Mouse (Mus musculus) ES-E14 (cell line): Measurements from ENCODE around the gene Arpc2. TPM values are rescaled to one million over a fixed set of nuclear protein-coding genes. Genes with fewer than 3 reads are reported as not detected.

Experiments used
- DNase-seq: peaks from one replicate; pipeline ENCODE4 v3.0.0-alpha.2; 2013; ENCODE audit warnings: low read depth, low spot score
- H3K27ac ChIP-seq: 2 replicates; pipeline ENCODE4 v1.5.1; 2012; ENCODE audit warnings: low read depth, mild to moderate bottlenecking, low read length, moderate library complexity, mixed read lengths; ENCODE audit not compliant: poor library complexity, insufficient read depth, severe bottlenecking
- H3K36me3 ChIP-seq: 2 replicates; pipeline ENCODE4 v1.6.1; 2012; ENCODE audit warnings: mild to moderate bottlenecking, low read length, moderate library complexity, mixed read lengths; ENCODE audit not compliant: control insufficient read depth, poor library complexity, insufficient read depth, severe bottlenecking
- H3K4me1 ChIP-seq, 2 experiments: fragments of 150-350 bp in 1 of 2; sonication (generic) in 1 of 2; 2 replicates each; pipeline ENCODE4 v1.6.1; 2012; ENCODE audit warnings: low read length in 2 of 2, mild to moderate bottlenecking in 1 of 2, mixed read lengths in 1 of 2; ENCODE audit not compliant: control insufficient read depth in 2 of 2, insufficient read depth in 2 of 2, poor library complexity in 1 of 2
- H3K4me3 ChIP-seq, 2 experiments: fragments of 150-350 bp in 1 of 2; sonication (generic) in 1 of 2; 2 replicates each; pipeline ENCODE4 v1.5.1; 2012; ENCODE audit warnings: low read length in 2 of 2, low read depth in 1 of 2, mild to moderate bottlenecking in 1 of 2, mixed read lengths in 1 of 2; ENCODE audit not compliant: insufficient read depth in 1 of 2, poor library complexity in 1 of 2, severe bottlenecking in 1 of 2
- H3K9ac ChIP-seq: 2 replicates; pipeline ENCODE4 v1.6.1; 2012; ENCODE audit warnings: low read depth, mild to moderate bottlenecking, low read length, mixed read lengths; ENCODE audit not compliant: poor library complexity, insufficient read depth, severe bottlenecking
- H3K9me3 ChIP-seq: fragments of 150-350 bp; sonication (generic); 2 replicates; pipeline ENCODE4 v1.6.1; 2012; ENCODE audit warnings: low read depth, mild to moderate bottlenecking, low read length; ENCODE audit not compliant: control insufficient read depth, insufficient read depth
- CHD2 ChIP-seq: IDR thresholded peaks from 2 replicates; pipeline ENCODE4 v1.6.1; 2014; ENCODE audit warnings: mild to moderate bottlenecking, low read depth, low read length, inconsistent platforms
- HCFC1 ChIP-seq: IDR thresholded peaks from 2 replicates; pipeline ENCODE4 v1.6.1; 2012; ENCODE audit warnings: low read length, inconsistent platforms, borderline replicate concordance; ENCODE audit not compliant: insufficient read depth
- MAFK ChIP-seq: IDR thresholded peaks from 2 replicates; pipeline ENCODE4 v1.6.1; 2014; ENCODE audit warnings: mild to moderate bottlenecking, low read depth, low read length, inconsistent platforms; ENCODE audit not compliant: insufficient read depth
- ZC3H11A ChIP-seq: IDR thresholded peaks from 2 replicates; pipeline ENCODE4 v1.6.1; 2012; ENCODE audit warnings: low read depth, mild to moderate bottlenecking, inconsistent platforms, low read length, borderline replicate concordance
- ZNF384 ChIP-seq: IDR thresholded peaks from 2 replicates; pipeline ENCODE4 v1.6.1; 2012; ENCODE audit warnings: low read depth, low read length, inconsistent platforms
- in situ Hi-C, 2 experiments: fragments of 600-800 bp; cut with MboI; formaldehyde crosslinking; loops; one replicate each; pipeline ENCODE4 v1.15.1; 2025; ENCODE audit warnings: low sequenced_read_pairs in 2 of 2, inconsistent platforms in 1 of 2; ENCODE audit not compliant: unreplicated experiment in 2 of 2
- total RNA-seq: library from RNA; depleted of rRNA; stranded (reverse); fragments of 300-350 nt; gene quantifications from 2 replicates; pipeline ENCODE4 v1.2.3, GENCODE M21; 2012

The Arpc2 gene
- total RNA-seq, 1 experiment: 100 TPM

- no peak for DNase-seq
- TF ChIP-seq MAFK (no peak), HCFC1 (no peak), ZNF384 (no peak), CHD2 (no peak), ZC3H11A (no peak)
- in situ Hi-C loops: no loop called here
Observed at GRCm38 (mm10) chr1:74219922-74220321, 16.0 kb upstream of the Arpc2 start.

GRCm38 (mm10) chr1:74227317-74227716, 8.6 kb upstream of the Arpc2 start:
- in situ Hi-C loops: no loop called here
- TF ChIP-seq MAFK (no peak), ZC3H11A (no peak), HCFC1 (no peak), CHD2 (no peak), ZNF384 (no peak)
- no peaks in the 10 kb centered on the region for H3K9me3 ChIP-seq
- no peaks in the 10 kb centered on the region for H3K4me1 ChIP-seq
- H3K36me3 ChIP-seq: no peaks in the 10 kb centered on the region
- no peak overlapping the region for H3K4me3 ChIP-seq
- H3K27ac ChIP-seq: no peak overlapping the region
- H3K9ac ChIP-seq: no peak overlapping the region
- DNase-seq: no peak

More at GRCm38 (mm10) chr1:74219922-74220321, 16.0 kb upstream of the Arpc2 start:
- H3K9ac ChIP-seq: no peak overlapping the region
- H3K27ac ChIP-seq: no peak overlapping the region
- H3K9me3 ChIP-seq: no peaks in the 10 kb centered on the region
- no peak overlapping the region for H3K4me3 ChIP-seq
- H3K36me3 ChIP-seq: no peaks in the 10 kb centered on the region
- no peaks in the 10 kb centered on the region for H3K4me1 ChIP-seq

- Histone ChIP-seq H3K27ac (no peak overlapping the region), H3K9ac (no peak overlapping the region), H3K9me3 (no peaks in the 10 kb centered on the region), H3K4me3 (no peak overlapping the region), H3K4me1 (no peaks in the 10 kb centered on the region), H3K36me3 (no peaks in the 10 kb centered on the region)
- TF ChIP-seq ZNF384: no peak
- TF ChIP-seq MAFK: no peak
- no peak for TF ChIP-seq CHD2
- TF ChIP-seq ZC3H11A: no peak
- no peak for TF ChIP-seq HCFC1
- in situ Hi-C loops: no loop called here
- no peak for DNase-seq
Observed at GRCm38 (mm10) chr1:74229942-74230341, 5.9 kb upstream of the Arpc2 start.

DNA sequence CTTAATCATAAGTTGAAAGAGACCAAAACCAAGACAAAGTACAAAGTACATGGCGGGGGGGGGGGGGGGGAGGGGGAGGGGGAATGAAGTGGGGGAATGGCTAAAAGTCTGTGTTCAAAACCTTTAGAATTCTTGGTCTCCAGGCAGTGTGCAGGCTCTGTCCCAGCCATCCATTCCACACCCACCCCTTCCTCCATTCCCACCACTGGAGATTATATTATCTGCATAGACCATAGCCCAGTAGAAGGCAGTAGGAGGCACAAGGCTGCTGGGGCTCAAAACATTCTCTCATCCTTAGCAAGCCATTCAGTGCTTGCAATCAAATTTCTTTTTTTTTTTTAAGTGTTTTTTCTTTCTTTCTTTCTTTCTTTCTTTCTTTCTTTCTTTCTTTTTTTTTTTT, 4.9 kb upstream of the Arpc2 start:
- no peak for TF ChIP-seq MAFK
- no peak for TF ChIP-seq ZC3H11A
- no peak for TF ChIP-seq CHD2
- TF ChIP-seq HCFC1: no peak
- no peak for TF ChIP-seq ZNF384
- DNase-seq: no peak
- no peaks in the 10 kb centered on the region for H3K9me3 ChIP-seq
- no peak overlapping the region for H3K9ac ChIP-seq
- H3K27ac ChIP-seq: no peak overlapping the region
- H3K4me1 ChIP-seq: no peaks in the 10 kb centered on the region
- in situ Hi-C loops: no loop called here
- H3K36me3 ChIP-seq: no peaks in the 10 kb centered on the region
- H3K4me3 ChIP-seq: no peak overlapping the region
